Mouse (Mus musculus) lung, postnatal 0 days (tissue): ENCODE measurements at regions not wholly inside any gene's neighbourhood (a gene's known extent, or its start where the extent isn't known, plus 50 kb on each side); places are given as distances from the start of the nearest gene placed in this dataset.

Experiments used
- ATAC-seq: fragments of 200-750 bp; cut with Nextera tagmentation; 2 replicates; pipeline ENCODE4 v1.8.0; 2017; ENCODE audit warnings: moderate library complexity
- DNase-seq: peaks from one replicate; pipeline ENCODE4 v3.0.0-alpha.2; 2016; ENCODE audit warnings: low spot score
- H3K27ac ChIP-seq: fragments of 300-500 bp; sonication (generic); 2 replicates; pipeline ENCODE4 v1.5.1; 2014; ENCODE audit warnings: antibody characterized with exemption, mild to moderate bottlenecking, low read length, mixed read lengths
- H3K27me3 ChIP-seq: fragments of 300-500 bp; sonication (generic); replicated peaks from 2 replicates; pipeline ENCODE4 v1.6.1; 2014; ENCODE audit warnings: low read length, mixed read lengths; ENCODE audit not compliant: insufficient read depth
- H3K36me3 ChIP-seq: fragments of 300-500 bp; sonication (generic); 2 replicates; pipeline ENCODE4 v1.6.1; 2014; ENCODE audit warnings: low read length, mixed read lengths; ENCODE audit not compliant: insufficient read depth
- H3K4me1 ChIP-seq: fragments of 300-500 bp; sonication (generic); 2 replicates; pipeline ENCODE4 v1.6.1; 2014; ENCODE audit warnings: antibody characterized with exemption, low read depth, low read length, mixed read lengths; ENCODE audit not compliant: insufficient read depth
- H3K4me2 ChIP-seq: fragments of 300-500 bp; sonication (generic); replicated peaks from 2 replicates; pipeline ENCODE4 v1.6.1; 2014; ENCODE audit warnings: low read depth, mild to moderate bottlenecking, low read length, moderate library complexity, mixed read lengths
- H3K4me3 ChIP-seq: fragments of 300-500 bp; sonication (generic); 2 replicates; pipeline ENCODE4 v1.5.1; 2014; ENCODE audit warnings: low read depth, low read length
- H3K9ac ChIP-seq: fragments of 300-500 bp; sonication (generic); replicated peaks from 2 replicates; pipeline ENCODE4 v1.6.1; 2014; ENCODE audit warnings: low read depth, mild to moderate bottlenecking
- H3K9me3 ChIP-seq: fragments of 300-500 bp; sonication (generic); 2 replicates; pipeline ENCODE4 v1.6.1; 2016; ENCODE audit warnings: low read length, mixed read lengths
- CTCF ChIP-seq: IDR thresholded peaks from 2 replicates; pipeline ENCODE4 v1.5.1; 2016; ENCODE audit warnings: antibody characterized with exemption, mild to moderate bottlenecking
- EP300 ChIP-seq: IDR thresholded peaks from 2 replicates; pipeline ENCODE4 v1.6.1; 2016; ENCODE audit warnings: antibody characterized with exemption, mild to moderate bottlenecking, control low read depth
- WGBS: fragments of 180-500 bp; shearing (Covaris S2); extraction: QIAGEN DNeasy Blood & Tissue Kit; methylation state at CpG from one replicate; pipeline ENCODE4 v1.1.7; 2014; 5-methylcytosine and 5-hydroxymethylcytosine counted together

- Histone ChIP-seq H3K27me3 (no peaks in the 10 kb centered on the region), H3K4me3 (no peak overlapping the region), H3K27ac (no peak overlapping the region), H3K9me3 (no peaks in the 10 kb centered on the region), H3K4me2 (no peak overlapping the region), H3K9ac (no peak overlapping the region), H3K4me1 (no peaks in the 10 kb centered on the region), H3K36me3 (no peaks in the 10 kb centered on the region)
- 76% methylated on average over 5 of the region's 5 CpGs for WGBS
- no peak for DNase-seq
- no peak for TF ChIP-seq EP300
- no peak for ATAC-seq
These were observed 339.8 kb upstream of the Sall1 start for GRCm38 (mm10) chr8:89383781-89384180.

GRCm38 (mm10) chr8:89382538-89383380 is 338.8 kb upstream of the Sall1 start:
- DNase-seq (no peak), ATAC-seq (no peak)
- 39% methylated on average over 9 of the region's 9 CpGs for WGBS
- Histone ChIP-seq H3K27ac (no peak overlapping the region), H3K4me2 (no peak overlapping the region), H3K36me3 (no peaks in the 10 kb centered on the region), H3K9me3 (no peaks in the 10 kb centered on the region), H3K27me3 (no peaks in the 10 kb centered on the region), H3K4me1 (no peaks in the 10 kb centered on the region), H3K9ac (no peak overlapping the region), H3K4me3 (no peak overlapping the region)
- TF ChIP-seq CTCF (no peak), EP300 (no peak)

- Histone ChIP-seq H3K4me3 (no peak overlapping the region), H3K4me1 (no peaks in the 10 kb centered on the region), H3K27ac (no peak overlapping the region), H3K27me3 (no peaks in the 10 kb centered on the region), H3K4me2 (no peak overlapping the region), H3K36me3 (no peaks in the 10 kb centered on the region), H3K9me3 (no peaks in the 10 kb centered on the region), H3K9ac (no peak overlapping the region)
- 78% methylated on average over 9 of the region's 9 CpGs for WGBS
- no peak for TF ChIP-seq CTCF
- TF ChIP-seq EP300 = no peak
- ATAC-seq (no peak), DNase-seq (no peak)
These were observed 336.5 kb upstream of the Sall1 start for GRCm38 (mm10) chr8:89380436-89380835.

GRCm38 (mm10) chr8:89372761-89373160 is 328.8 kb upstream of the Sall1 start:
- WGBS = 86% methylated on average over 3 of the region's 3 CpGs

GRCm38 (mm10) chr8:89371773-89372132 is 327.8 kb upstream of the Sall1 start:
- Histone ChIP-seq H3K9ac (no peak overlapping the region), H3K4me3 (no peak overlapping the region), H3K9me3 (no peaks in the 10 kb centered on the region), H3K27me3 (no peaks in the 10 kb centered on the region), H3K4me2 (no peak overlapping the region), H3K4me1 (no peaks in the 10 kb centered on the region), H3K27ac (no peak overlapping the region), H3K36me3 (no peaks in the 10 kb centered on the region)
- 27% methylated on average over 4 of the region's 4 CpGs for WGBS
- DNase-seq (no peak), ATAC-seq (no peak)
- TF ChIP-seq CTCF (no peak), EP300 (no peak)

More at GRCm38 (mm10) chr8:89372761-89373160, 328.8 kb upstream of the Sall1 start:
- Histone ChIP-seq H3K27me3 (no peaks in the 10 kb centered on the region), H3K36me3 (no peaks in the 10 kb centered on the region), H3K4me2 (no peak overlapping the region), H3K4me3 (no peak overlapping the region), H3K9ac (no peak overlapping the region), H3K4me1 (no peaks in the 10 kb centered on the region), H3K9me3 (no peaks in the 10 kb centered on the region), H3K27ac (no peak overlapping the region)
- ATAC-seq = no peak
- DNase-seq = no peak
- TF ChIP-seq CTCF (no peak), EP300 (no peak)

- Histone ChIP-seq H3K4me3 (no peak overlapping the region), H3K9ac (no peak overlapping the region), H3K9me3 (no peaks in the 10 kb centered on the region), H3K4me2 (no peak overlapping the region), H3K27me3 (no peaks in the 10 kb centered on the region), H3K36me3 (no peaks in the 10 kb centered on the region), H3K4me1 (no peaks in the 10 kb centered on the region), H3K27ac (no peak overlapping the region)
- ATAC-seq = no peak
- TF ChIP-seq CTCF (no peak), EP300 (no peak)
- DNase-seq = no peak
- 42% methylated on average over 20 of the region's 20 CpGs for WGBS
These were observed 327.1 kb upstream of the Sall1 start for GRCm38 (mm10) chr8:89370816-89371772.
